Mouse (Mus musculus) MEL (cell line): Measurements from ENCODE around the gene Bcas3. TPM values are rescaled to one million over a fixed set of nuclear protein-coding genes. Genes with fewer than 3 reads are reported as not detected.

Experiments
- DNase-seq: peaks from one replicate; pipeline ENCODE4 v3.0.0; 2011; ENCODE audit warnings: low read depth, low spot score
- H3K27ac ChIP-seq: 2 replicates; pipeline ENCODE4 v1.5.1; 2012; ENCODE audit warnings: low read depth, mild to moderate bottlenecking, control low read depth, low read length, moderate library complexity; ENCODE audit not compliant: control insufficient read depth
- H3K27me3 ChIP-seq, 2 experiments: fragments of 150-350 bp in 1 of 2; sonication (generic) in 1 of 2; 2 replicates each; pipeline ENCODE4 v1.6.1; 2012; ENCODE audit warnings: low read length in 2 of 2, mild to moderate bottlenecking in 2 of 2, improper control_type of control experiment in 1 of 2, moderate library complexity in 1 of 2; ENCODE audit not compliant: insufficient read depth in 2 of 2, control insufficient read depth in 1 of 2
- H3K36me3 ChIP-seq, 2 experiments: 2 replicates each; pipeline ENCODE4 v1.6.1; 2012 to 2014; ENCODE audit warnings: low read length in 2 of 2, improper control_type of control experiment in 1 of 2, inconsistent platforms in 1 of 2, mild to moderate bottlenecking in 1 of 2; ENCODE audit not compliant: insufficient read depth in 2 of 2, control insufficient read depth in 1 of 2
- H3K4me1 ChIP-seq, 2 experiments: fragments of 150-350 bp in 1 of 2; sonication (generic) in 1 of 2; 2 replicates each; pipeline ENCODE4 v1.6.1; 2012; ENCODE audit warnings: low read length in 2 of 2, improper control_type of control experiment in 1 of 2, mild to moderate bottlenecking in 1 of 2; ENCODE audit not compliant: insufficient read depth in 2 of 2, control insufficient read depth in 1 of 2
- H3K4me3 ChIP-seq, 2 experiments: fragments of 150-350 bp in 1 of 2; sonication (generic) in 1 of 2; 2 replicates each; pipeline ENCODE4 v1.5.1; 2012; ENCODE audit warnings: low read depth in 2 of 2, low read length in 2 of 2, mild to moderate bottlenecking in 2 of 2, moderate library complexity in 2 of 2, control low read depth in 1 of 2, improper control_type of control experiment in 1 of 2; ENCODE audit not compliant: control insufficient read depth in 1 of 2, insufficient read depth in 1 of 2
- H3K79me2 ChIP-seq: 2 replicates; pipeline ENCODE4 v1.6.1; 2012; ENCODE audit warnings: mild to moderate bottlenecking, low read length, moderate library complexity; ENCODE audit not compliant: control insufficient read depth, poor library complexity, insufficient read depth
- H3K9ac ChIP-seq: 2 replicates; pipeline ENCODE4 v1.6.1; 2012; ENCODE audit warnings: low read depth, mild to moderate bottlenecking, control low read depth, low read length, moderate library complexity; ENCODE audit not compliant: control insufficient read depth, poor library complexity, severe bottlenecking
- H3K9me3 ChIP-seq: fragments of 150-350 bp; sonication (generic); replicated peaks from 2 replicates; pipeline ENCODE4 v1.6.1; 2012; ENCODE audit warnings: mild to moderate bottlenecking, low read length, improper control_type of control experiment, moderate library complexity; ENCODE audit not compliant: insufficient read depth
- CHD1 ChIP-seq: IDR thresholded peaks from 2 replicates; pipeline ENCODE4 v1.6.1; 2012; ENCODE audit warnings: low read depth, mild to moderate bottlenecking, inconsistent platforms, low read length, improper control_type of control experiment
- CHD2 ChIP-seq: IDR thresholded peaks from 2 replicates; pipeline ENCODE4 v1.6.1; 2011; ENCODE audit warnings: low read length, improper control_type of control experiment
- CTCF ChIP-seq, 3 experiments: IDR thresholded peaks in 2 of 3; conservative IDR thresholded peaks in 1 of 3; 2 replicates each; pipeline ENCODE4 v1.5.1; 2011 to 2012; ENCODE audit warnings: low read length in 3 of 3, low read depth in 2 of 3, mild to moderate bottlenecking in 2 of 3, improper control_type of control experiment in 1 of 3, inconsistent platforms in 1 of 3, mixed read lengths in 1 of 3, moderate library complexity in 1 of 3; ENCODE audit not compliant: control insufficient read depth in 1 of 3, insufficient read depth in 1 of 3, poor library complexity in 1 of 3, severe bottlenecking in 1 of 3
- EP300 ChIP-seq, 2 experiments: IDR thresholded peaks; 2 replicates each; pipeline ENCODE4 v1.6.1; 2011; ENCODE audit warnings: improper control_type of control experiment in 2 of 2, low read length in 2 of 2, low read depth in 1 of 2, mild to moderate bottlenecking in 1 of 2
- ETS1 ChIP-seq: IDR thresholded peaks from 2 replicates; pipeline ENCODE4 v1.6.1; 2012; ENCODE audit warnings: low read depth, mild to moderate bottlenecking, inconsistent platforms, low read length, improper control_type of control experiment, moderate library complexity
- GATA1 ChIP-seq: IDR thresholded peaks from 2 replicates; pipeline ENCODE4 v1.6.1; 2011; ENCODE audit warnings: low read depth, low read length, improper control_type of control experiment
- HCFC1 ChIP-seq: IDR thresholded peaks from 2 replicates; pipeline ENCODE4 v1.6.1; 2012; ENCODE audit warnings: low read depth, mild to moderate bottlenecking, inconsistent platforms, low read length, improper control_type of control experiment, moderate library complexity
- KAT2A ChIP-seq: conservative IDR thresholded peaks from 2 replicates; pipeline ENCODE4 v1.6.1; 2012; ENCODE audit warnings: low read depth, low read length, improper control_type of control experiment, inconsistent platforms
- MYB ChIP-seq: IDR thresholded peaks from 2 replicates; pipeline ENCODE4 v1.6.1; 2011; ENCODE audit warnings: mild to moderate bottlenecking, low read depth, low read length, improper control_type of control experiment
- POLR2AphosphoS2 ChIP-seq: IDR thresholded peaks from 2 replicates; pipeline ENCODE4 v1.6.1; 2011; ENCODE audit warnings: low read length, improper control_type of control experiment
- POLR2AphosphoS5 ChIP-seq: IDR thresholded peaks from 2 replicates; pipeline ENCODE4 v1.6.1; 2012; ENCODE audit warnings: low read depth, borderline replicate concordance, mild to moderate bottlenecking, inconsistent platforms, low read length, moderate library complexity, mixed read lengths
- TAL1 ChIP-seq: IDR thresholded peaks from 2 replicates; pipeline ENCODE4 v1.6.1; 2012; ENCODE audit warnings: mild to moderate bottlenecking, inconsistent platforms, low read length, moderate library complexity, mixed read lengths
- UBTF ChIP-seq: IDR thresholded peaks from 2 replicates; pipeline ENCODE4 v1.6.1; 2012; ENCODE audit warnings: low read depth, mild to moderate bottlenecking, inconsistent platforms, low read length, improper control_type of control experiment, moderate library complexity, borderline replicate concordance; ENCODE audit not compliant: insufficient read depth
- ZC3H11A ChIP-seq: IDR thresholded peaks from 2 replicates; pipeline ENCODE4 v1.6.1; 2012; ENCODE audit warnings: low read depth, mild to moderate bottlenecking, inconsistent platforms, low read length, improper control_type of control experiment
- ZKSCAN1 ChIP-seq: IDR thresholded peaks from 2 replicates; pipeline ENCODE4 v1.6.1; 2012; ENCODE audit warnings: low read depth, mild to moderate bottlenecking, inconsistent platforms, low read length, improper control_type of control experiment, moderate library complexity
- polyA plus RNA-seq, 2 experiments: library from polyadenylated mRNA; stranded (reverse) in 1 of 2; unstranded in 1 of 2; fragments of >175 nt in 1 of 2; fragments of >200 nt in 1 of 2; gene quantifications; 2 replicates each; pipeline versions ENCODE4 v1.2.1 to v1.2.4; 2012; ENCODE audit warnings: low replicate concordance in 2 of 2, low read depth in 1 of 2; ENCODE audit not compliant: insufficient read length in 2 of 2, insufficient read depth in 1 of 2, missing spikeins in 1 of 2
- total RNA-seq: library from RNA; depleted of rRNA; stranded (reverse); fragments of 300-350 nt; gene quantifications from 2 replicates; pipeline ENCODE4 v1.2.3, GENCODE M21; 2012

Gene Bcas3
- total and polyA plus RNA-seq, 3 experiments: 8.6 to 14.7 TPM; not detected in 1

DNA sequence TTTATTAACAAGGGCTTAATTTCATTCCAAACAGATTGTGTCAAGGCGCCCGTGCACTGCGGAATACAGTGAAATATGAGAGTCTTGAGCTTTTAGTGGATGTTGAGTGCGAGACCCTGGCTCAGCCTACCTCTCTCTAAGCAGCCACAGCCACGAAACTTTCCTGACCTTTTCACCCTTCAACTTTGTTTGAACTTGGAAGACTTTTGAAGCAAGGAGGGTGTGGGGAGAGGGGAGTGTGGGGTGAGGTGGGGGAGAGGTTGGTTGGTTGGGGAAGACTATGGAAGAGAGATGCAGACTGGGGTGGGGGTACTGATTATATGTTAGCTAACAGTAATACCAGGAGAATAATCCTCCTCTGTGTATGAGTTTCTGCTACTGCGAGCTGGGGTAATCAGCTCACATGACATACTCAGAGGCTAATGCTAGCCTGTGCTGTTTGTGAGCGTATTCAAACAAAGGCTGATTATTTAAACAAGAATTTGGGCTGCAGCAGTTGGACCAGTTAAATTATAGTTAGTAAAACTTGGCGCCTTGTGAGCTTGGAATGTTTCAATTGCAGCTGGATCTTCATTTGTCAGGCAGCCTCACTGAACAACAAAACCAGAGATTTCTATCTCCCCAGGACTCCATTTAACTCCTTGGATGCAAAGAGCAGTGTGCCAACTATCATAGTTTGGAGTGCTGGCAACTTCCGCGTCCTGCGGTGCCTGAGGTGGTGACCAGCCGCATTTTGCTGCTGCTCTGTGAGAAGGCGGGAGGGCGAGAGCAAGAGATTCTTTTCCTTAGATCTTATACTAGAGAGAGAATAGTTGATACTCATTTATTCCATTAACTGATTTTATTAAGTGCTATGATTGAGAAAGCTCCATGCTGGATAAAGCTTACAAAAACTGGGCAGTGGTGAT, 343.8 kb downstream of the Bcas3 start:
- Histone ChIP-seq H3K9me3 (no peaks in the 10 kb centered on the region), H3K27me3 (no peaks in the 10 kb centered on the region), H3K27ac (no peak overlapping the region), H3K4me3 (no peak overlapping the region), H3K9ac (no peak overlapping the region), H3K79me2 (no peaks in the 10 kb centered on the region), H3K36me3 (no peaks in the 10 kb centered on the region), H3K4me1 (no peaks in the 10 kb centered on the region; a peak in 1 of 4 replicates)
- no peak for TF ChIP-seq UBTF
- TF ChIP-seq CHD2: no peak
- no peak for TF ChIP-seq ETS1
- TF ChIP-seq MYB: no peak
- no peak for TF ChIP-seq ZC3H11A
- TF ChIP-seq POLR2AphosphoS2: no peak
- TF ChIP-seq KAT2A: no peak
- no peak for TF ChIP-seq CHD1
- no peak for TF ChIP-seq ZKSCAN1
- TF ChIP-seq HCFC1: no peak
- no peak for TF ChIP-seq TAL1
- TF ChIP-seq GATA1: no peak
- DNase-seq: no peak

DNA sequence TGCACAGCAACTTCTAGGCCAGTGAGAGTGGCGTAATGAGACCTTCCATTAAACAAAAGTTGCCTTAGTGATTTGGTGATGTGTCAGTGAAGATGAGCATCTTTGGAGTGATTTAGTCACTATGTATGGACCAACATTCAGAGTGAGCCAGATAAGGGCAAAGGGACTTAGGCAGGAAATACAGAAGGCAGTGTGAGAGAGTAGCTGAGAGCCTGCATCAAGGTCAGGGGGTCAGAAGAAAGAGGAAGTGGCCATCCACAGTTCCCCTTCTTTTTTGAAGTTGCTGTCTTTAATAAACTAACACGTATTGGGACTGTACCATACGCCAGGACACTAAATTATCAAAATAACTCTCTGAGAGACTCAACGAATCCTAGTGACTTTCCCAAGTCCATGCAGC, 344.5 kb downstream of the Bcas3 start:
- DNase-seq: no peak
- Histone ChIP-seq H3K36me3 (no peaks in the 10 kb centered on the region), H3K27me3 (no peaks in the 10 kb centered on the region), H3K79me2 (no peaks in the 10 kb centered on the region), H3K4me3 (no peak overlapping the region), H3K4me1 (no peaks in the 10 kb centered on the region; a peak in 1 of 4 replicates), H3K9ac (no peak overlapping the region), H3K9me3 (no peaks in the 10 kb centered on the region), H3K27ac (no peak overlapping the region)
- no peak for TF ChIP-seq MYB
- TF ChIP-seq KAT2A: no peak
- peak in 1 of 2 experiments; percentile 21; a peak in 1 of 4 replicates for TF ChIP-seq EP300 (IDR thresholded peaks at IDR 0.05; ENCODE audit: low read depth in 1 of 2, low read length in 2 of 2)

DNA sequence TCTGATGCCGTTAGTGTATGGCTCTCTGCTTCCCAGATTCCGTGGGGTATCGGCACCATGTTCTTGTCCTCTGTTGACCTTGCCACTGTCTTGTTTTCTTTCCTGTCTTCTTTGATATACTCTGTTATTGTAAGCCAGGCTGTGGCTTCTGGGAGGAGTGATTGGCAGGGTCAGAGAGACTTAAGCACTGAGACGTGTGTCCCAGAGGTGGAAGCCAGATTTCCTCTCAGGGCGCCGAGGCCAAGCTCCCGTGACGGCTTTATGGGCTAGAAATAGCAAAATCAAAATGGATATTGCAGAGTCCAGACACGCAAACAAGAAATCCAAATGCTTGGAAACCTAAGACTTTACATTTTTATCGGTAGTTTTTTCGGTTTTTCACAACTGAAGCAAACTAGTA, 345.3 kb downstream of the Bcas3 start:
- no peaks in the 10 kb centered on the region for H3K36me3 ChIP-seq
- H3K4me3 ChIP-seq: no peak overlapping the region
- no peaks in the 10 kb centered on the region for H3K9me3 ChIP-seq
- no peaks in the 10 kb centered on the region for H3K79me2 ChIP-seq
- H3K4me1 ChIP-seq: no peaks in the 10 kb centered on the region; a peak in 1 of 4 replicates
- TF ChIP-seq CTCF (IDR thresholded peaks at IDR 0.05 in 2 of 3, conservative IDR thresholded peaks at IDR 0.05 in 1 of 3; ENCODE audit: control insufficient read depth in 1 of 3, insufficient read depth in 1 of 3, low read depth in 2 of 3, low read length in 3 of 3, poor library complexity in 1 of 3, severe bottlenecking in 1 of 3) (no peak), POLR2AphosphoS2 (no peak), UBTF (no peak), POLR2AphosphoS5 (no peak)
- no peak overlapping the region for H3K9ac ChIP-seq
- no peak overlapping the region for H3K27ac ChIP-seq
- no peak for DNase-seq
- no peaks in the 10 kb centered on the region for H3K27me3 ChIP-seq
